Mouse (Mus musculus): ENCODE measurements around the gene Chga. TPM values are rescaled to one million over a fixed set of nuclear protein-coding genes. Genes with fewer than 3 reads are reported as not detected.
A peak's percentile ranks its signal among the peaks of the same experiment; 100 is the strongest.

Gene Chga
- polyA plus RNA-seq, 1 experiment from 2014 or later = 14.5 TPM

DNA sequence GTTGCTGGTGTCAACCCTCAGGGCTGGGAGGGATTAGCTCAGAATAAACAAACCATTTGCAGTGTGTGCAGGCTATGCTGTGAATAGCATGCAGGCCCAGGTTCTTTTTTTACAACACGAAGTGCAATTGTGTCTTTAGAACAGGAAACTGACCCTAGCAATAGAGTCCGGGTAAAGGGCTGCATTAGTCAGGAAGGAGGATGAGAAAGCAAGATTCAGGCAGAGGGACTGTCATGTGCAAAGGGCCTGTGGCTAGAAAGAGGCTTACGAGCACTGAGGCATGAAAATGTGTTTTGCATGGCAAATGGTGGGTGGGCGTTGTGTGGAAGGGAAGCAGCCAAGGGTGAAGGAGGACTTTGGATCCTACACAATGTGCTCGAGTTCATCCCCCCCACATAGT, 26.8 kb upstream of the Chga start:
- WGBS = 77% methylated on average over 5 of the region's 5 CpGs

DNA sequence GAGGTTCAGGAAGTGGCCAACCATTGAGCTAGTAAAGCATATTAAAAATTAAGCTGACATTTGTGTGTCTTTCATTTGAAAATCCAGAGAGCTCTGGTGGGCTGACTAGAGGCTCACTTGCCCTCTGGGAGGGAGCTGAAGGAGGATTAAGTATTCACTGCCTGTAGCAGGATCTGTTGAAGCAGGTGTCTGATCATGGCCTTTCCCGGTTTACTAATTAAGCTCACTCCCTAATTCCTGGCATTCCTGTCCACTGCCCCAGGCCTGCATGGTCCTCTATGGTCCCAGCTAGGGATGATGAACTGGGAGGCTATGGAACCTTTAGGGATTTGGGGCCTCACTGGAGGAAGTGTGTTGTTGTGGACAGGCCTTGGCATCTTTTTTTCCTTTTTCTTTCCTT, 19.0 kb upstream of the Chga start:
- no peaks in the 10 kb centered on the region for H3K9me3 ChIP-seq (replicated peaks)
- no peak overlapping the region for H3K27ac ChIP-seq (replicated peaks)
- DNase-seq (ENCODE audit: low spot score) = no peak
- H3K4me3 ChIP-seq = no peak overlapping the region
- peaks cover 6% of the 10 kb centered on the region; the same call in 1 of the 2 replicates for H3K4me1 ChIP-seq
- H3K27me3 ChIP-seq (ENCODE audit: low read depth, poor library complexity, severe bottlenecking) = no peaks in the 10 kb centered on the region
- WGBS = 46% methylated on average over 1 of the region's 1 CpGs
- no peaks in the 10 kb centered on the region for H3K36me3 ChIP-seq

More for the DNA sequence above, 26.8 kb upstream of the Chga start:
- no peak for DNase-seq (ENCODE audit: low spot score)
- Histone ChIP-seq H3K27me3 (ENCODE audit: low read depth, poor library complexity, severe bottlenecking) (no peaks in the 10 kb centered on the region), H3K9me3 (replicated peaks) (no peaks in the 10 kb centered on the region), H3K27ac (replicated peaks) (no peak overlapping the region), H3K4me1 (peaks cover 6% of the 10 kb centered on the region), H3K36me3 (no peaks in the 10 kb centered on the region), H3K4me3 (no peak overlapping the region)

DNA sequence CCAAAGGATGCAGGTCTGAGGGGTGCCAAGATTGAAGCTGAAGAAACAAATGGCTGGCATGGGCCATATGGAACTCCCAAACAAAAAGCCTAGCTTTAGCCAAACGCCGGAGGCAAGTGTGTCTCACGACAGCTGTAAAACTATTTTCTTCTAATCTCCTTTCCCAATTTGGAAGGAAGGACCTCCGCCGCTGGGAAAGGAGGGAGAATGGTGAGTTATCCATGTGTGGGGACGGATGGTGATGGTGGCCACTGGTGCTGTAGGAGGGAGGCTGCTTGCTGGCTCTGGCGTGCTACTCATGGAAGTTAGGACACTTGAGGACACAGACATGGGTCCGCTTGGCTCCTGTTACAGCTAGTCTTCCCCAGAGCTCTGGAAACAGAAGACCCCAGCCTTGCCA, 14.5 kb upstream of the Chga start:
- Histone ChIP-seq H3K36me3 (no peaks in the 10 kb centered on the region), H3K4me3 (no peak overlapping the region), H3K27me3 (ENCODE audit: low read depth, poor library complexity, severe bottlenecking) (no peaks in the 10 kb centered on the region), H3K9me3 (replicated peaks) (no peaks in the 10 kb centered on the region), H3K27ac (replicated peaks) (no peak overlapping the region), H3K4me1 (no peaks in the 10 kb centered on the region)
- 85% methylated on average over 8 of the region's 8 CpGs for WGBS
- no peak for DNase-seq (ENCODE audit: low spot score)

DNA sequence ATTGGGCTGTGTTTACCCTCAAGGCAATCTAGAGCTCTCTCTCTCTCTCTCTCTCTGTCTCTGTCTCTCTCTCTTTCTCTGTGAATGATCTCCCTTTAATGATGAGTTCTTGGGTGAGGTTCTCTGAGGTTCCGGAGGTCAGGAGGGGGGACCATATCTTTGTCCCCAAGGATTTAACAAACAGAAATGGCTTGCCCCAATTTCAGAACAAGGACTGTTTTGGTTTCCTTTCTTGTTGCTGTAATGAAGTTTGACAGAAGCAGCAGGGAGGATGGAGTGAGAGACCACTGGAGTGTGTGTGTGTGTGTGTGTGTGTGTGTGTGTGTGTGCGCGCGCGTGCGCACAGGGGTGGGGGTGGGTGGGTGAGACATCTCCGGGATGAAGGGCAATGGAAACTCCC, 13.6 kb upstream of the Chga start:
- Histone ChIP-seq H3K4me1 (no peaks in the 10 kb centered on the region), H3K9me3 (replicated peaks) (no peaks in the 10 kb centered on the region), H3K27me3 (ENCODE audit: low read depth, poor library complexity, severe bottlenecking) (no peaks in the 10 kb centered on the region), H3K27ac (replicated peaks) (no peak overlapping the region), H3K4me3 (no peak overlapping the region), H3K36me3 (no peaks in the 10 kb centered on the region)
- DNase-seq (ENCODE audit: low spot score) = no peak
- 97% methylated on average over 7 of the region's 7 CpGs for WGBS

DNA sequence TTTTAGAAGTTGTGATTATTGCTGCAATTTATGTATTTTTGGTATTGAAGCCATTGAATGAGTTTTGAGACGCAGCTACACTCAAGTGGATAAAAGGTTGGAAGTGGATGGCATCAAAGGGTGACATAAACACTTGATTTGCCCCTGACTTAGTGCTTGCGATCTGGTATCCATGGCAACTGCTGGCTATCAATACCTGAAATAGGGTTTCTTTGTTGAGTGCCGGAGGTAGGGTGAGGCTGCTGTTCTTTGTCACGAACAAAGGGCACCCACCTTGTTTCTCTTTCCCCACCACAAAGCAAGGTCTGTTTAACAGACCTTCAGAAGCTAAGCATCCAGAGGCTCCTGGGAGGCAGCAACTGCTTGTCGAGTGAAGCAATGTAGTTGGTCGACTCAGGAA, 9.6 kb upstream of the Chga start:
- Histone ChIP-seq H3K27me3 (ENCODE audit: low read depth, poor library complexity, severe bottlenecking) (no peaks in the 10 kb centered on the region), H3K36me3 (no peaks in the 10 kb centered on the region), H3K4me3 (no peak overlapping the region), H3K4me1 (no peaks in the 10 kb centered on the region), H3K27ac (replicated peaks) (no peak overlapping the region), H3K9me3 (replicated peaks) (no peaks in the 10 kb centered on the region)
- whole genome bisulfite sequencing = 76% methylated on average over 6 of the region's 6 CpGs
- no peak for DNase-seq (ENCODE audit: low spot score)

DNA sequence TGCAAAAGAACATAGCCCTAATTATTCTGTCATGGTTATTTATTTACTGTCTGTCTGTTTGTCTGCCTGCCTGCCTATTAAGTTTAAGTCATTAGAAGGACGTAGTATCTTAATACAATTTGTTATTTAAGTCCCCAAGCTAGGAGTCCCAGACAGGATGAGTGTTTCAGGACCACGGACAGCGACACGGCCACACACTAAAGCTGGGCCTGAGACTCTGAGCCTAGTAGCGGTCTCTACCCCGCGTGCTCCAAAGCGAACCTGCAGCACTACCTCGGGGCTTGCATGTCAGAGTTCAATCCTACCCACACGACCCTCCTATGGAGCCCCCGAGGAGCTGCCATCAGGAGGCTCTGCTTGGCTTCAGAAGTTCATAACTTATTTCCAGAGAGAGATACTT, 4.2 kb upstream of the Chga start:
- DNase-seq (ENCODE audit: low spot score) = peak; percentile 79
- H3K27me3 ChIP-seq (ENCODE audit: low read depth, poor library complexity, severe bottlenecking) = peaks cover 16% of the 10 kb centered on the region
- no peak overlapping the region for H3K4me3 ChIP-seq
- peaks cover 25% of the 10 kb centered on the region for H3K4me1 ChIP-seq
- no peaks in the 10 kb centered on the region for H3K9me3 ChIP-seq (replicated peaks)
- H3K36me3 ChIP-seq = no peaks in the 10 kb centered on the region
- 5% methylated on average over 11 of the region's 11 CpGs for WGBS
- H3K27ac ChIP-seq (replicated peaks) = no peak overlapping the region

DNA sequence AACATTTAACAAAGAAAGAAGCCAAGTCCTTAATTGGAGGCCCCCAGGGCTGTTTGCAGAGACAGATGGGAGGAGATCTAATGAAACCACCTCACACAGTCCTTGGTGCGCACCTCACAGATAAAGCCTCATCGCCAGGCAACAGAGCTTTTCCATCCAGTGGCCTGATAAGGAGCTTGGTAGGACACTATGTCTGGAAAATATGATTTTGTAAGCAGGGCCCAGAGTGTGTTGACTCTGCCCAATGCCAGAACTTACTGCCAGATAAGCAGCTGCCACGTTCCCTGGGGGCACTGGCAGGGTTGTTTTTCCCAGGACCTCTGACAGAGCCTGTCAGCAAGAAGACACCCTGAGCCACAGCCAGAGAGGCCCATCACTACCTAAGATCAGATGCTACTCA, 3.6 kb upstream of the Chga start:
- no peak for DNase-seq (ENCODE audit: low spot score)
- H3K27ac ChIP-seq (replicated peaks) = no peak overlapping the region
- peaks cover 30% of the 10 kb centered on the region for H3K4me1 ChIP-seq
- H3K36me3 ChIP-seq = no peaks in the 10 kb centered on the region
- H3K27me3 ChIP-seq (ENCODE audit: low read depth, poor library complexity, severe bottlenecking) = peaks cover 16% of the 10 kb centered on the region
- 81% methylated on average over 3 of the region's 3 CpGs for WGBS
- H3K4me3 ChIP-seq = no peak overlapping the region
- no peaks in the 10 kb centered on the region for H3K9me3 ChIP-seq (replicated peaks)

DNA sequence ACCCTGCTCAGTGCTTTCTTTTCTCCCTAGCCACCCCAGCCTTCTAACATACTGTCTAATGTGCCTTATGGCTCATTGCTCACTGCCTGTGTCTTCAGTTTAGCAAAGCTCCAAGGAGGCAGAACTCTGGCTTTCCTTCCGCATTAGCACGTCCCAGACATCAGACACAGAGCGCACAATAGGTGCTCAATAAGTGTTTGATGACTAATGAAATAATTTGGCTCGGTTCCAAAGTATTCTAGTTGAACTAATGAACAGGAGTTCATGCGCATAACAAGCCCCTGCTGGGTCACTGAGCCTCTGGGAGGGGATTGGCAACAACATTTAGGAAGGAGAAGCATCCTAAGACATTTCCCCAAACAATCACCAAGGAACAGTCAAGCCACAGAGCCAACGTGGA, 2.8 kb upstream of the Chga start:
- H3K4me1 ChIP-seq = peaks cover 30% of the 10 kb centered on the region
- H3K27me3 ChIP-seq (ENCODE audit: low read depth, poor library complexity, severe bottlenecking) = peaks cover 16% of the 10 kb centered on the region
- no peak overlapping the region for H3K27ac ChIP-seq (replicated peaks)
- DNase-seq (ENCODE audit: low spot score) = no peak
- no peak overlapping the region for H3K4me3 ChIP-seq
- 79% methylated on average over 6 of the region's 6 CpGs for WGBS
- H3K36me3 ChIP-seq = no peaks in the 10 kb centered on the region
- H3K9me3 ChIP-seq (replicated peaks) = no peaks in the 10 kb centered on the region

DNA sequence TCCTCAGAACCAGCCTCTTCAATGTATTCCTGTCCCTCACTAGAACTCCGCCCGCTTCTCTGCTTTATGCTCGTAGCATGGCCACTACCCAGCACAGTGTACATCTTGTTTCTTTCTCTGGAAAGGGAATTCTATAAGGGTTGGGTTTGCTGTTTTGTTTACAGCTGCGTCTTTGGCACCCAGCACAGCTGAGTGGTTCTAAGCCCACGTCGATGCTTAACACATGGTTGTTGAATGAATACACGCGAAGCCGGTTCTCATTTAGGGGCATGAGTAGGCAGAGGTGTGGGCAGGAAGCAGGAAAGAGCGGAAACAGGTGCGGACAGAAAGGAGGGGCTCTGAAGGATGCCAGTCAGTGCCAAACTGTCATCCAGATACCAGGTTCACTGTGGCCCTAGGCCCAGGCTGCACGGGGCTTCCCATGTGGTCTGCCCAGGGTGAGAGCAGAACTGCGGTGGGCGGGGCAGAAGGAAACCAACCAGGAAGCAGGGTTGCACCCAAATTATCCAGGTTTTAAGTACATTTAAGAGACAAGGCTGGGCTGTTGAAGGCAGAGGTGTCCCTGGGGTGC, 979 bp upstream of the Chga start:
- Histone ChIP-seq H3K4me1 (peaks cover 30% of the 10 kb centered on the region), H3K36me3 (no peaks in the 10 kb centered on the region), H3K9me3 (replicated peaks) (no peaks in the 10 kb centered on the region), H3K27ac (replicated peaks) (no peak overlapping the region), H3K27me3 (ENCODE audit: low read depth, poor library complexity, severe bottlenecking) (peaks cover 16% of the 10 kb centered on the region), H3K4me3 (peak overlapping the region; percentile 65; the same call in 1 of the 2 replicates)
- no peak for DNase-seq (ENCODE audit: low spot score)
- 72% methylated on average over 14 of the region's 14 CpGs for WGBS

DNA sequence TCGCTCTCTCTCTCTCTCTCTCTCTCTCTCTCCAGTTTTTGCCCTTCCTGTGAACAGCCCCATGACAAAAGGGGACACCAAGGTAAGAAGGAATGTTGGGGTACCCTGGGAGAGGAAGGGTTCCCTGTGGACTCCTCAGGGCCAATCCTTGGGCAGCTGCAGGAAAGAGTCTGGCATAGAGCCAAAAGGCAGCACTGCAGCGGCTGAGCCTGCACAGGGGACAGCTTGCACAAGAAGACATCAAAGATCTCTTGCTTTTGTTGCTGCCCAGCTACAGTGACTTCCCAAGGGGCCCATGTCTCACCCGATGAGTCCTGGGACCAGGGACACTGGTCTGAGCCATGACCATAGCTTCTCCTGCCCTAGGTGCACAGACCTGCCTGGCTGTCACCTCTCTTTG, 1.1 kb downstream of the Chga start:
- DNase-seq (ENCODE audit: low spot score) = no peak
- H3K27me3 ChIP-seq (ENCODE audit: low read depth, poor library complexity, severe bottlenecking) = peaks cover 16% of the 10 kb centered on the region
- H3K36me3 ChIP-seq = no peaks in the 10 kb centered on the region
- peaks cover 30% of the 10 kb centered on the region for H3K4me1 ChIP-seq
- H3K27ac ChIP-seq (replicated peaks) = no peak overlapping the region
- 85% methylated on average over 3 of the region's 3 CpGs for WGBS
- H3K4me3 ChIP-seq = peak overlapping the region; percentile 65
- H3K9me3 ChIP-seq (replicated peaks) = no peaks in the 10 kb centered on the region

DNA sequence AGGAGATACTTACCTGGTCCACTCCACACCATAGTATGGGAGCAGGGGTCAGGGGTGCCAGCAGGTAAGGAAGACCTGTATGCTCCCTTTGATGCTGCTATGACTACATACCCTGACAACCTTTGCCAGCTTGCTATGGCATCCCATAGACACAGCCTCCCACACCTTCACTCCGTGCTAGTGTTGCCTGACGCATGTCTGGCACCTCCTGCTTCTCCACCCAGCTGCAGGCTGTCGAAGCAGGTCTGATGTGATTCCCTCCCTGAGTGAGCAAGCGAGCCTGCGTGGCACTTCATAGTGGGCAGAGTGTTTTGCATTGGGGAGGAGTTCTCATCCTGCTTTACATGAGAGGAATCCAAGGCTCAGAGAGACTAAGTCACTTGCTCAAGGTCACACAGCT, 2.6 kb downstream of the Chga start:
- DNase-seq (ENCODE audit: low spot score) = no peak

DNA sequence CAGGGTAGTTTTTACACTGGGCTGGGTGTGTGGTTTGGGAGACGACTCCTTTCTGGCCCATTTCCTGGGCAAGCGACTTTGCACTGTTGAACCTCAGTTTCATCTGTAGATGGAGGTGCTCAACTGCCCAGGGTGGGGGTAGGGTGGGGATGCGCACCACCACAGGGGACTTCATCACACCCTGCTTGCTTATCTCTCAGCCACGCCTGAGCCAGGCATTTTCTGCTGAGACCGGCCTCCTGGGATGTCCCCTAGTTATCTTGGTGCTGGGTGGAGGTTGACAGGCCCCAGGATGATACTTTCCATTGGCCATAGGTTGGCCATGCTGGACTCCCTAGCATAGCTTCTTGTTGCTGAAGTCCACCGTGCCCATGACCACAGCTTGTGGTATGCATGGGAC, 10.3 kb downstream of the Chga start:
- H3K4me3 ChIP-seq = no peak overlapping the region
- no peaks in the 10 kb centered on the region for H3K9me3 ChIP-seq (replicated peaks)
- 82% methylated on average over 6 of the region's 6 CpGs for WGBS

More for the DNA sequence above, 2.6 kb downstream of the Chga start:
- Histone ChIP-seq H3K27me3 (ENCODE audit: low read depth, poor library complexity, severe bottlenecking) (peaks cover 16% of the 10 kb centered on the region), H3K4me3 (no peak overlapping the region), H3K27ac (replicated peaks) (no peak overlapping the region), H3K4me1 (peaks cover 25% of the 10 kb centered on the region), H3K36me3 (no peaks in the 10 kb centered on the region), H3K9me3 (replicated peaks) (no peaks in the 10 kb centered on the region)
- 92% methylated on average over 5 of the region's 5 CpGs for WGBS

DNA sequence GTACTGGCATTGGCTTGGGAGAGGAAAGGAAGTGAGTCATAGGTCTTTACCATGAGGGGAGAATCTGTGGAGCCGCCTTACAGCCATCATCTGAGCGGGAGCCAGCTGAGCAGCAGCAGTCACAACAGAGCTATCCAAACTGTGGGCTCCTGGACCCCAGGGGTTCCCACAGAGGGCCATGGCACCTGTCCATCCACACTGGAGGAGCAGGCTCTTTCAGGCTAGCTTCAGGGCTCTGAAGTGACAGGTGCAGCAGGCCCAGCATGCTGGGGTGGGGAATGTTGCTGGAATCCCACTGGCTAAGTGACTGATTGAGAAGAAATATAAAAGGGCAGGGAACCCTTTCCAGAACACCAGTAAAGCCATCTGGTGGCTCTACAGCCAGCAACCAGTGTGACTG, 12.2 kb downstream of the Chga start:
- no peak overlapping the region for H3K27ac ChIP-seq (replicated peaks)
- H3K27me3 ChIP-seq (ENCODE audit: low read depth, poor library complexity, severe bottlenecking) = no peaks in the 10 kb centered on the region
- peaks cover 10% of the 10 kb centered on the region; the same call in 1 of the 2 replicates for H3K36me3 ChIP-seq
- no peak overlapping the region for H3K4me3 ChIP-seq
- no peaks in the 10 kb centered on the region for H3K9me3 ChIP-seq (replicated peaks)
- DNase-seq (ENCODE audit: low spot score) = no peak
- no peaks in the 10 kb centered on the region for H3K4me1 ChIP-seq
- WGBS = 85% methylated on average over 2 of the region's 2 CpGs

More for the DNA sequence above, 10.3 kb downstream of the Chga start:
- no peak for DNase-seq (ENCODE audit: low spot score)
- peaks cover 5% of the 10 kb centered on the region; the same call in 1 of the 2 replicates for H3K36me3 ChIP-seq
- H3K27me3 ChIP-seq (ENCODE audit: low read depth, poor library complexity, severe bottlenecking) = no peaks in the 10 kb centered on the region
- no peaks in the 10 kb centered on the region for H3K4me1 ChIP-seq
- H3K27ac ChIP-seq (replicated peaks) = no peak overlapping the region

DNA sequence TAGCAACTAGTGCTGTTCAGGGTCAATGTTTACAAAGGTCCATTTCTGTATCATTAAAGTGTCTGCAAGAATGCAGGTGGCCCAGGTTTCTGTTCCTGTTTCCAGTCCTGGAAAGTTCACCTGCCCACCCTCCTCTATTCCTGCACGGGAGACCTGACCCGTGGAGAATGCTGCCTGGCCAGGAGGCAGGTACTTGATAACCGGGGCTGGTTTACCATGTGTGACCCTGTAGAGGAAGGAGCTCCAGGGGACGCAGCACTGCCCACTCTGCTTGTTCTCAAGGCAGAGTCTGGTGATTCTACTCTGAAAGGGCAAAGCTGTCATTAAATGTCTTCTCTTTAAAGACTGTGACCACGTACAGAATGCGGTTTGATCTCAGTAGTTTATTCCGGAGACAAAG, 13.4 kb downstream of the Chga start:
- Histone ChIP-seq H3K9me3 (replicated peaks) (no peaks in the 10 kb centered on the region), H3K27ac (replicated peaks) (no peak overlapping the region), H3K4me3 (no peak overlapping the region), H3K36me3 (peaks cover 21% of the 10 kb centered on the region), H3K27me3 (ENCODE audit: low read depth, poor library complexity, severe bottlenecking) (no peaks in the 10 kb centered on the region), H3K4me1 (no peaks in the 10 kb centered on the region)
- DNase-seq (ENCODE audit: low spot score) = no peak
- 91% methylated on average over 7 of the region's 7 CpGs for WGBS

Measured in midbrain, embryonic 10.5 days (tissue).